Mouse (Mus musculus) v-Abl transformed pro-B cells (cell line): ENCODE data around the gene Ptpn6.

Experiments
- in situ Hi-C, 2 experiments: fragments of 400-800 bp; cut with MboI; formaldehyde crosslinking; loops; one replicate each; pipeline ENCODE4 v1.15.1; 2025; ENCODE audit not compliant: unreplicated experiment in 2 of 2

Gene Ptpn6

GRCm38 (mm10) chr6:124734417-124734816, 4.1 kb downstream of the Ptpn6 start:
- in situ Hi-C loops, result no loop called here

- in situ Hi-C loops, result no loop called here
Measured at GRCm38 (mm10) chr6:124732476-124733370, 5.8 kb downstream of the Ptpn6 start.

- in situ Hi-C loops, result no loop called here
Measured at GRCm38 (mm10) chr6:124731038-124731437, 7.5 kb downstream of the Ptpn6 start.

- in situ Hi-C loops, result no loop called here
Measured at GRCm38 (mm10) chr6:124729850-124730705, 8.4 kb downstream of the Ptpn6 start.

GRCm38 (mm10) chr6:124728621-124729020, 9.9 kb downstream of the Ptpn6 start:
- in situ Hi-C loops, result no loop called here

GRCm38 (mm10) chr6:124724472-124724871, 14.0 kb downstream of the Ptpn6 start:
- in situ Hi-C loops, result no loop called here

GRCm38 (mm10) chr6:124723541-124723940, 15.0 kb downstream of the Ptpn6 start:
- in situ Hi-C loops, result no loop called here

GRCm38 (mm10) chr6:124722876-124723473, 15.5 kb downstream of the Ptpn6 start:
- in situ Hi-C loops, result no loop called here

- in situ Hi-C loops, result no loop called here
Measured at GRCm38 (mm10) chr6:124720904-124721303, 17.6 kb downstream of the Ptpn6 start.

- in situ Hi-C loops, result loop anchor here in 1 of 2 experiments (10.0 kb wide), 1 partner anchor 315 kb away; the partner anchor contains the start of gene Ing4
Measured at GRCm38 (mm10) chr6:124719354-124719978, 19.0 kb downstream of the Ptpn6 start.

GRCm38 (mm10) chr6:124718703-124719102, 19.8 kb downstream of the Ptpn6 start:
- in situ Hi-C loops, result loop anchor here in 1 of 2 experiments (10.0 kb wide), 1 partner anchor 316 kb away; the partner anchor contains the start of gene Ing4

GRCm38 (mm10) chr6:124717968-124718367, 20.5 kb downstream of the Ptpn6 start:
- in situ Hi-C loops, result loop anchor here in 1 of 2 experiments (10.0 kb wide), 1 partner anchor 317 kb away; the partner anchor contains the start of gene Ing4

GRCm38 (mm10) chr6:124716864-124717490, 21.5 kb downstream of the Ptpn6 start:
- in situ Hi-C loops, result loop anchor here in 1 of 2 experiments (10.0 kb wide), 1 partner anchor 318 kb away; the partner anchor contains the start of gene Ing4

- in situ Hi-C loops, result loop anchor here (5.0 to 10.0 kb wide), 4 partner anchors 34 to 329 kb away; partner anchors contain the start of gene Ing4 (in 1 of the 2)
Measured at GRCm38 (mm10) chr6:124712918-124713317, 25.6 kb downstream of the Ptpn6 start.

GRCm38 (mm10) chr6:124711824-124712782, 26.4 kb downstream of the Ptpn6 start, which contains the start of the genes Emg1 and Phb2:
Emg1 (minus strand) TSS chr6:124712178.
Phb2 (plus strand) TSS chr6:124712336.
- in situ Hi-C loops, result loop anchor here (5.0 to 10.0 kb wide), 4 partner anchors 35 to 330 kb away; partner anchors contain the start of gene Ing4 (in 1 of the 2)

GRCm38 (mm10) chr6:124708289-124708889, 30.1 kb downstream of the Ptpn6 start:
- in situ Hi-C loops, result no loop called here

- in situ Hi-C loops, result no loop called here
Measured at GRCm38 (mm10) chr6:124706061-124706627, 32.4 kb downstream of the Ptpn6 start.
